Mouse (Mus musculus): ENCODE measurements around the gene Phactr3. TPM values are rescaled to one million over a fixed set of nuclear protein-coding genes. Genes with fewer than 3 reads are reported as not detected.

The Phactr3 gene
- polyA plus RNA-seq, 1 experiment from 2014 or later: 1.3 TPM

- ATAC-seq: no peak
- WGBS: 59% methylated on average over 2 of the region's 2 CpGs
- H3K4me2 ChIP-seq (ENCODE audit: low read depth, low read length): no peak overlapping the region
- H3K4me1 ChIP-seq (ENCODE audit: control insufficient read depth, insufficient read depth, low read length): no peaks in the 10 kb centered on the region
- no peak overlapping the region for H3K4me3 ChIP-seq (ENCODE audit: low read length)
- no peaks in the 10 kb centered on the region for H3K9me3 ChIP-seq (ENCODE audit: control insufficient read depth, low read length)
- no peaks in the 10 kb centered on the region for H3K36me3 ChIP-seq (ENCODE audit: control insufficient read depth, insufficient read depth, low read length)
- no peak overlapping the region for H3K9ac ChIP-seq (ENCODE audit: low read depth, low read length)
- no peaks in the 10 kb centered on the region for H3K27me3 ChIP-seq (replicated peaks; ENCODE audit: control insufficient read depth, insufficient read depth, low read length)
- no peak overlapping the region for H3K27ac ChIP-seq (ENCODE audit: low read length)
These were observed 55.2 kb downstream of the Phactr3 start for GRCm38 (mm10) chr2:178173951-178174350.

GRCm38 (mm10) chr2:178175286-178175931, 56.6 kb downstream of the Phactr3 start:
- no peaks in the 10 kb centered on the region for H3K27me3 ChIP-seq (replicated peaks; ENCODE audit: control insufficient read depth, insufficient read depth, low read length)
- 34% methylated on average over 16 of the region's 16 CpGs for WGBS
- H3K4me2 ChIP-seq (ENCODE audit: low read depth, low read length): no peak overlapping the region
- H3K9ac ChIP-seq (ENCODE audit: low read depth, low read length): no peak overlapping the region
- no peak overlapping the region for H3K27ac ChIP-seq (ENCODE audit: low read length)
- no peak for ATAC-seq
- H3K36me3 ChIP-seq (ENCODE audit: control insufficient read depth, insufficient read depth, low read length): no peaks in the 10 kb centered on the region
- no peak overlapping the region for H3K4me3 ChIP-seq (ENCODE audit: low read length)
- no peaks in the 10 kb centered on the region for H3K4me1 ChIP-seq (ENCODE audit: control insufficient read depth, insufficient read depth, low read length)
- no peaks in the 10 kb centered on the region for H3K9me3 ChIP-seq (ENCODE audit: control insufficient read depth, low read length)

- Histone ChIP-seq H3K9me3 (ENCODE audit: control insufficient read depth, low read length) (no peaks in the 10 kb centered on the region), H3K9ac (ENCODE audit: low read depth, low read length) (no peak overlapping the region), H3K36me3 (ENCODE audit: control insufficient read depth, insufficient read depth, low read length) (no peaks in the 10 kb centered on the region), H3K27ac (ENCODE audit: low read length) (no peak overlapping the region), H3K4me3 (ENCODE audit: low read length) (no peak overlapping the region), H3K4me1 (ENCODE audit: control insufficient read depth, insufficient read depth, low read length) (no peaks in the 10 kb centered on the region), H3K4me2 (ENCODE audit: low read depth, low read length) (no peak overlapping the region), H3K27me3 (replicated peaks; ENCODE audit: control insufficient read depth, insufficient read depth, low read length) (no peaks in the 10 kb centered on the region)
- WGBS: 73% methylated on average over 5 of the region's 5 CpGs
- ATAC-seq: no peak
These were observed 65.5 kb downstream of the Phactr3 start for GRCm38 (mm10) chr2:178184251-178184650.

GRCm38 (mm10) chr2:178184862-178185261, 66.1 kb downstream of the Phactr3 start:
- no peaks in the 10 kb centered on the region for H3K9me3 ChIP-seq (ENCODE audit: control insufficient read depth, low read length)
- H3K4me3 ChIP-seq (ENCODE audit: low read length): no peak overlapping the region
- no peak overlapping the region for H3K4me2 ChIP-seq (ENCODE audit: low read depth, low read length)
- 48% methylated on average over 6 of the region's 6 CpGs for WGBS
- H3K27me3 ChIP-seq (replicated peaks; ENCODE audit: control insufficient read depth, insufficient read depth, low read length): no peaks in the 10 kb centered on the region
- no peak for ATAC-seq
- no peak overlapping the region for H3K27ac ChIP-seq (ENCODE audit: low read length)
- no peaks in the 10 kb centered on the region for H3K36me3 ChIP-seq (ENCODE audit: control insufficient read depth, insufficient read depth, low read length)
- no peak overlapping the region for H3K9ac ChIP-seq (ENCODE audit: low read depth, low read length)
- H3K4me1 ChIP-seq (ENCODE audit: control insufficient read depth, insufficient read depth, low read length): no peaks in the 10 kb centered on the region

GRCm38 (mm10) chr2:178188988-178189387, 70.2 kb downstream of the Phactr3 start:
- no peaks in the 10 kb centered on the region for H3K4me1 ChIP-seq (ENCODE audit: control insufficient read depth, insufficient read depth, low read length)
- no peak overlapping the region for H3K4me3 ChIP-seq (ENCODE audit: low read length)
- ATAC-seq: no peak
- no peaks in the 10 kb centered on the region for H3K36me3 ChIP-seq (ENCODE audit: control insufficient read depth, insufficient read depth, low read length)
- no peak overlapping the region for H3K27ac ChIP-seq (ENCODE audit: low read length)
- no peaks in the 10 kb centered on the region for H3K9me3 ChIP-seq (ENCODE audit: control insufficient read depth, low read length)
- no peak overlapping the region for H3K4me2 ChIP-seq (ENCODE audit: low read depth, low read length)
- H3K27me3 ChIP-seq (replicated peaks; ENCODE audit: control insufficient read depth, insufficient read depth, low read length): no peaks in the 10 kb centered on the region
- 67% methylated on average over 2 of the region's 2 CpGs for WGBS
- H3K9ac ChIP-seq (ENCODE audit: low read depth, low read length): no peak overlapping the region

- 55% methylated on average over 9 of the region's 9 CpGs for WGBS
- Histone ChIP-seq H3K4me2 (ENCODE audit: low read depth, low read length) (no peak overlapping the region), H3K36me3 (ENCODE audit: control insufficient read depth, insufficient read depth, low read length) (no peaks in the 10 kb centered on the region), H3K27ac (ENCODE audit: low read length) (no peak overlapping the region), H3K9ac (ENCODE audit: low read depth, low read length) (no peak overlapping the region), H3K9me3 (ENCODE audit: control insufficient read depth, low read length) (no peaks in the 10 kb centered on the region), H3K4me3 (ENCODE audit: low read length) (no peak overlapping the region), H3K27me3 (replicated peaks; ENCODE audit: control insufficient read depth, insufficient read depth, low read length) (no peaks in the 10 kb centered on the region), H3K4me1 (ENCODE audit: control insufficient read depth, insufficient read depth, low read length) (no peaks in the 10 kb centered on the region)
- no peak for ATAC-seq
These were observed 74.1 kb downstream of the Phactr3 start for GRCm38 (mm10) chr2:178192881-178193280.

- Histone ChIP-seq H3K27me3 (replicated peaks; ENCODE audit: control insufficient read depth, insufficient read depth, low read length) (no peaks in the 10 kb centered on the region), H3K9me3 (ENCODE audit: control insufficient read depth, low read length) (no peaks in the 10 kb centered on the region), H3K4me3 (ENCODE audit: low read length) (no peak overlapping the region), H3K4me1 (ENCODE audit: control insufficient read depth, insufficient read depth, low read length) (no peaks in the 10 kb centered on the region), H3K27ac (ENCODE audit: low read length) (no peak overlapping the region), H3K4me2 (ENCODE audit: low read depth, low read length) (no peak overlapping the region), H3K36me3 (ENCODE audit: control insufficient read depth, insufficient read depth, low read length) (no peaks in the 10 kb centered on the region), H3K9ac (ENCODE audit: low read depth, low read length) (no peak overlapping the region)
- ATAC-seq: no peak
- 58% methylated on average over 2 of the region's 2 CpGs for WGBS
These were observed 74.7 kb downstream of the Phactr3 start for GRCm38 (mm10) chr2:178193445-178193844.

- WGBS: 46% methylated on average over 5 of the region's 5 CpGs
- Histone ChIP-seq H3K36me3 (ENCODE audit: control insufficient read depth, insufficient read depth, low read length) (no peaks in the 10 kb centered on the region), H3K4me2 (ENCODE audit: low read depth, low read length) (no peak overlapping the region), H3K9ac (ENCODE audit: low read depth, low read length) (no peak overlapping the region), H3K27ac (ENCODE audit: low read length) (no peak overlapping the region), H3K9me3 (ENCODE audit: control insufficient read depth, low read length) (no peaks in the 10 kb centered on the region), H3K4me1 (ENCODE audit: control insufficient read depth, insufficient read depth, low read length) (no peaks in the 10 kb centered on the region), H3K27me3 (replicated peaks; ENCODE audit: control insufficient read depth, insufficient read depth, low read length) (no peaks in the 10 kb centered on the region), H3K4me3 (ENCODE audit: low read length) (no peak overlapping the region)
- no peak for ATAC-seq
These were observed 76.1 kb downstream of the Phactr3 start for GRCm38 (mm10) chr2:178194908-178195307.

GRCm38 (mm10) chr2:178196038-178196437, 77.3 kb downstream of the Phactr3 start:
- Histone ChIP-seq H3K4me3 (ENCODE audit: low read length) (no peak overlapping the region), H3K4me2 (ENCODE audit: low read depth, low read length) (no peak overlapping the region), H3K36me3 (ENCODE audit: control insufficient read depth, insufficient read depth, low read length) (no peaks in the 10 kb centered on the region), H3K27ac (ENCODE audit: low read length) (no peak overlapping the region), H3K27me3 (replicated peaks; ENCODE audit: control insufficient read depth, insufficient read depth, low read length) (no peaks in the 10 kb centered on the region), H3K4me1 (ENCODE audit: control insufficient read depth, insufficient read depth, low read length) (no peaks in the 10 kb centered on the region), H3K9me3 (ENCODE audit: control insufficient read depth, low read length) (no peaks in the 10 kb centered on the region), H3K9ac (ENCODE audit: low read depth, low read length) (no peak overlapping the region)
- ATAC-seq: no peak
- WGBS: 86% methylated on average over 6 of the region's 6 CpGs

GRCm38 (mm10) chr2:178197542-178197941, 78.8 kb downstream of the Phactr3 start:
- ATAC-seq: no peak
- 67% methylated on average over 1 of the region's 1 CpGs for WGBS
- no peak overlapping the region for H3K27ac ChIP-seq (ENCODE audit: low read length)
- H3K4me1 ChIP-seq (ENCODE audit: control insufficient read depth, insufficient read depth, low read length): no peaks in the 10 kb centered on the region
- H3K36me3 ChIP-seq (ENCODE audit: control insufficient read depth, insufficient read depth, low read length): no peaks in the 10 kb centered on the region
- no peak overlapping the region for H3K4me2 ChIP-seq (ENCODE audit: low read depth, low read length)
- no peak overlapping the region for H3K4me3 ChIP-seq (ENCODE audit: low read length)
- no peak overlapping the region for H3K9ac ChIP-seq (ENCODE audit: low read depth, low read length)
- H3K27me3 ChIP-seq (replicated peaks; ENCODE audit: control insufficient read depth, insufficient read depth, low read length): no peaks in the 10 kb centered on the region
- no peaks in the 10 kb centered on the region for H3K9me3 ChIP-seq (ENCODE audit: control insufficient read depth, low read length)

Measured in intestine, embryonic 16.5 days (tissue).